Mouse (Mus musculus): Measurements from ENCODE around the gene Sprn.

DNA sequence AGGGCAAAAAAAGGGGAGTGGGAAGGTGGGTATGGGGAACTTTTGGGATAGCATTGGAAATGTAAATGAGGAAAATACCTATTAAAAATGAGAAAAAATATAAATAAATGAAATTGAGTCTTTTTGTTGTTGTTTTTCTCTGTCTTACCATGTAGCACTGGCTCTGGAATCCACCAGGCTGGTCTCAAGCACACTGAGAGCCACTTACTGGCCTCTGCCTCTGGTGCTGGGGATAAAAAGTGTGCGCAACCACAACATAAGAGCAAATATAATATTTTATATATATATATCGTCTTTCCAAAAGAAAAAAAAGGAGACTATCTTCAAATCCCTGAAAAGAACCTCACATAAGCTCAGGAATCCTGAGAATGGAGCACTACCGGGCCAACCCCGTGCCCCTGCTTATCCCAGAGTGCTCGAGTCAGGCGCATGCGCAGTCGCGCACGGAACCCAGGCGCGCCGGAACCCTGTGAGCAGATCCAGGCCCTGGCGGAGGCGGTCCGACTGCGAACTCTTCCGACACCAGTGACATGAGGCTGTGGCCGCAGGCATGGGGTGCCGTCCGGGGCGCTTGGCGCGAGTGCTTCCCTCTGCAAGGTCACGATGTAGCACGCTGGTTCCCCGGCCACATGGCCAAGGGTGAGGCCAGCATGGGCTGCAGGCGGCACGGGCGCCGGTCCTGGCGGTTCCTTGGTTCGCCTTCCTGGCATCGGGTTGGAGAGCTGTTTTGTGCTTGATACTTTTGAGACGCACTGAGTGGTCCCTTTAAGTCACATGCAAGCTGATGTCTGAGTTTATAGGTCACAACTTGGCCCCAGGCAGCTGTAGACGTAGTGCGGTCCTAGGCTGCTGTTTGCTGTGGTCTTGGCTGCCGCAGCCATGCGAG lies 17.3 kb downstream of the Sprn start, which contains the start of gene Mtg1:
- TF ChIP-seq POLR2A (IDR thresholded peaks at IDR 0.05; ENCODE audit: extremely low read depth, insufficient read depth, low read length) = peak; percentile 65
- no peak for TF ChIP-seq CTCF (IDR thresholded peaks at IDR 0.05; ENCODE audit: low read depth, low read length)

Measured in liver, adult 2 months (tissue).